ENCODE assay signal across 9 mouse cellular contexts in the genomic region with DNA sequence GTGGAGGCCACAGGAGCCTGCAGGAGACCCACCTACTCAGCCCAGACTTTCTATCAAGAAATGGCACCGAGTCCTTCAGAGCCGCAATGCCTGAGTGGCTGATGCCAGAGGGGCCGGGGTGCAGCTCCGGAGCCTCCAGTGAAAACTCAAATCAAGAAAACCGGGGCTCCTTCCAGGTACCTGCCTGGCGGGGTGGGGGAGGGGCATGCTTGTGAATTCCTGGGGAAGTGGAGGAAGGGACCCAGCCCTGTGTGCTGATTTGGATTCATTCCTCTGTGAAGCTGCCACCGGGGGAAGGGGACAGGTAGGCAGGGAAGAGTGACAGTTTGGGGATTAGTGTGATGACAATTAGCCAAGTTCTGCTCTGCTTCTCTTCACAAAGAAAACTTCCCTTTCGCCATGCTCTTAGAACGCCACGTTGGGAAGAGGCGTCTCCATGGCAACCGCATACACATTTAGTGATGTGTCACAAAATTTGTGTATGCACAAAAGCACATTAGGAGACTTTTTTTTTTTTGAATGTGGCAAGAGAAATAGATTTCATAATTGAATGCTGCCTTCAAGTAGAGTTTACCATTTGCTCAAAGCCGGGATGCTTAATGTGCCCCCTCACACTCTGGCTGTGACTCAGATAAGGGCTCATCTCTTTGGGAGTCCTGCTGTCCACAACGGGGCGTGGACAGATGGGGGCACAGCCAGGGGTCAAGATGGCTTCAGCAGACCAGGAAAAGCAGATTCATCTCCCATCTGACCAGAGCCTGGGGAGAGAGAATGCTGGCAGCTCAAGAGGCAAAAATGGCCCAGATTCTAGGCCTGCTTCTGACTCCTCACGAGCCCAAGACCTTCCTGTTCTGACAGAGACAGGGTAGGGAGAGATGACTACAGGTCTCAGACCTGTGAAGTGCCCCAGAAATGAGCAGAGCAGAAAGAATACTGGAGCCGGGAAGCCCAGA. TPM values are rescaled to one million over a fixed set of nuclear protein-coding genes. Genes with fewer than 3 reads are reported as not detected.
DNase-seq lines count a peak whose midpoint lies in the region; ATAC-seq and TF ChIP-seq lines count a peak whose summit lies in the region.
"Had no signal": no experiment of that assay in that cellular context is flagged by ENCODE, and none has a peak within 500 bp of the region (broad histone marks: within the 10 kb centered on the region; RNA-seq: fewer than 3 reads in every experiment).

No protein-coding gene starts in this region.

- H3K9ac ChIP-seq in heart, embryonic 12.5 days, result 0 out of 2 replicates have a peak overlapping the region, but pooled peaks have one; percentile 20
- no peak overlapping the region for H3K9ac ChIP-seq in midbrain, embryonic 16.5 days (ENCODE audit: low read depth, low read length)

- no peak for ATAC-seq in heart, embryonic 12.5 days (ENCODE audit: insufficient number of reproducible peaks, low FRiP score)
- ATAC-seq in midbrain, embryonic 16.5 days, result no peak
- ATAC-seq in erythroblast, adult 5-6 weeks (replicated peaks; ENCODE audit: low FRiP score, poor library complexity, severe bottlenecking), result no peak

- H3K4me2 ChIP-seq in heart, embryonic 12.5 days, result peak overlapping the region; percentile 22; the same call in 1 of the 2 replicates
- peak overlapping the region; percentile 9; the same call in 1 of the 2 replicates for H3K4me2 ChIP-seq in midbrain, embryonic 16.5 days (ENCODE audit: low read length)

- TF ChIP-seq CTCF in brain, embryonic 14.5 days (IDR thresholded peaks at IDR 0.05; ENCODE audit: borderline replicate concordance, extremely low read depth, insufficient read depth, insufficient read length), result no peak

- H3K27ac ChIP-seq in heart, embryonic 12.5 days (ENCODE audit: poor library complexity, severe bottlenecking), result no peak overlapping the region
- peak overlapping the region; percentile 38; the same call in 1 of the 2 replicates for H3K27ac ChIP-seq in midbrain, embryonic 16.5 days (ENCODE audit: low read length)

- no peak overlapping the region for H3K4me3 ChIP-seq in heart, embryonic 12.5 days
- no peak overlapping the region for H3K4me3 ChIP-seq in midbrain, embryonic 16.5 days (ENCODE audit: low read depth, low read length)

- WGBS in heart, embryonic 12.5 days, result 31% methylated on average over 17 of the region's 17 CpGs
- 28% methylated on average over 17 of the region's 17 CpGs for WGBS in midbrain, embryonic 16.5 days

- TF ChIP-seq POLR2A in brain, embryonic 14.5 days (IDR thresholded peaks at IDR 0.05; ENCODE audit: borderline replicate concordance, extremely low read depth, insufficient read depth, insufficient read length, poor library complexity, severe bottlenecking), result no peak

- peaks cover 51% of the 10 kb centered on the region for H3K4me1 ChIP-seq in heart, embryonic 12.5 days (replicated peaks)
- peaks cover 23% of the 10 kb centered on the region for H3K4me1 ChIP-seq in midbrain, embryonic 16.5 days (ENCODE audit: control insufficient read depth, insufficient read depth, low read length)

- DNase-seq in heart, adult 9 months (ENCODE audit: low spot score in 2 of 2), result no peak
- DNase-seq in brain, embryonic 14.5 days (ENCODE audit: low read depth), result peak; percentile 75
- DNase-seq in frontal cortex, adult 2 months (ENCODE audit: extremely low spot score in 1 of 2, low spot score in 1 of 2), result peak; percentile 52 to 82
- no peak for DNase-seq in adrenal gland, adult 8-10 months
- DNase-seq in adrenal gland, adult 2 months, result no peak
- DNase-seq: thymus, postnatal 36 days had no signal

- H3K27me3 ChIP-seq in heart, embryonic 12.5 days (replicated peaks), result no peaks in the 10 kb centered on the region
- no peaks in the 10 kb centered on the region for H3K27me3 ChIP-seq in midbrain, embryonic 16.5 days (ENCODE audit: control insufficient read depth, insufficient read depth, low read depth, low read length)

- no peaks in the 10 kb centered on the region for H3K36me3 ChIP-seq in heart, embryonic 12.5 days
- H3K36me3 ChIP-seq in midbrain, embryonic 16.5 days (ENCODE audit: control insufficient read depth, insufficient read depth, low read length), result no peaks in the 10 kb centered on the region

- no peaks in the 10 kb centered on the region for H3K9me3 ChIP-seq in heart, embryonic 12.5 days (replicated peaks)
- no peaks in the 10 kb centered on the region for H3K9me3 ChIP-seq in midbrain, embryonic 16.5 days (replicated peaks; ENCODE audit: control insufficient read depth, low read length, poor library complexity, severe bottlenecking)

RNA-seq across cellular contexts. Expression of a gene that starts 26.3 kb away (rescaled TPM):
- polyA plus RNA-seq in heart, embryonic 12.5 days (2016; fragmentation: Nextera tagmentation; extraction: Ambion mirVana), result 11.6 and 12.2 TPM in 2 replicates
- 5.0 and 10.7 TPM in 2 replicates for polyA plus RNA-seq in brain, embryonic 14.5 days (2012; rRNA removed)
- polyA plus RNA-seq in frontal cortex, adult 2 months (2012; rRNA removed), result 17.2 and 20.6 TPM in 2 replicates
- 2.9 and 3.2 TPM in 2 replicates for polyA plus RNA-seq in midbrain, embryonic 16.5 days (2015; fragmentation: Nextera tagmentation; extraction: Ambion mirVana)
- total RNA-seq in adrenal gland, adult 8-10 months (2022), result 10 to 100 TPM; 15.3 to 41.3 (median 29.9) TPM
- 4.2 and 6.1 TPM in 2 replicates for total RNA-seq in erythroblast, adult 5-6 weeks (2015; ENCODE audit: low replicate concordance)
- total RNA-seq in erythroblast, adult 5-6 weeks (2017; ENCODE audit: low replicate concordance), result 1.4 and 2.8 TPM in 2 replicates
- total RNA-seq in adrenal gland, adult 2 months (2021), result 10 to 100 TPM; 13.3 to 28.2 TPM
- polyA plus RNA-seq in adrenal gland, adult 2 months (2012; rRNA removed), result 17.0 and 17.4 TPM in 2 replicates

Comparison
In these comparisons a context has a peak if more than half of its experiments do, and no peak if none do; other contexts are left out.
1. DNase-seq: peak in brain, embryonic 14.5 days (single experiment) and frontal cortex, adult 2 months (2 of 2); none in heart, adult 9 months (0 of 2), adrenal gland, adult 8-10 months (single experiment) and adrenal gland, adult 2 months (single experiment).